Mouse (Mus musculus) forebrain, embryonic 13.5 days (tissue): ENCODE data around the gene Hapln1. TPM values are rescaled to one million over a fixed set of nuclear protein-coding genes. Genes with fewer than 3 reads are reported as not detected.

Experiments used
- ATAC-seq: fragments of 200-750 bp; cut with Nextera tagmentation; 2 replicates; pipeline ENCODE4 v1.8.0; 2017
- H3K27ac ChIP-seq: fragments of 300-500 bp; sonication (generic); 2 replicates; pipeline ENCODE4 v1.5.1; 2015; ENCODE audit warnings: inconsistent platforms, mild to moderate bottlenecking, moderate library complexity
- H3K27me3 ChIP-seq: fragments of 300-500 bp; sonication (generic); 2 replicates; pipeline ENCODE4 v1.6.1; 2015; ENCODE audit warnings: mild to moderate bottlenecking, inconsistent platforms
- H3K36me3 ChIP-seq: fragments of 300-500 bp; sonication (generic); 2 replicates; pipeline ENCODE4 v1.6.1; 2015; ENCODE audit warnings: mild to moderate bottlenecking, inconsistent platforms; ENCODE audit not compliant: poor library complexity, severe bottlenecking
- H3K4me1 ChIP-seq: fragments of 300-500 bp; sonication (generic); 2 replicates; pipeline ENCODE4 v1.6.1; 2015; ENCODE audit warnings: inconsistent platforms
- H3K4me2 ChIP-seq: fragments of 300-500 bp; sonication (generic); 2 replicates; pipeline ENCODE4 v1.6.1; 2015; ENCODE audit warnings: inconsistent platforms, mild to moderate bottlenecking, moderate library complexity
- H3K4me3 ChIP-seq: fragments of 300-500 bp; sonication (generic); 2 replicates; pipeline ENCODE4 v1.5.1; 2015; ENCODE audit warnings: mild to moderate bottlenecking, inconsistent platforms
- H3K9ac ChIP-seq: fragments of 300-500 bp; sonication (generic); 2 replicates; pipeline ENCODE4 v1.6.1; 2015; ENCODE audit warnings: mild to moderate bottlenecking, inconsistent platforms
- H3K9me3 ChIP-seq: fragments of 300-500 bp; sonication (generic); replicated peaks from 2 replicates; pipeline ENCODE4 v1.6.1; 2016; ENCODE audit warnings: inconsistent platforms
- WGBS: fragments of 180-500 bp; shearing (Covaris S2); methylation state at CpG from one replicate; pipeline ENCODE4 v1.1.7; 2015; 5-methylcytosine and 5-hydroxymethylcytosine counted together
- polyA plus RNA-seq: library from polyadenylated mRNA; unstranded; fragments of >200 nt; fragmentation: Nextera tagmentation; extraction: Ambion mirVana; gene quantifications from 2 replicates; pipeline ENCODE4 v1.2.1, GENCODE M21; 2015

Gene Hapln1
- polyA plus RNA-seq, 1 experiment from 2014 or later: 0.76 TPM

GRCm38 (mm10) chr13:89607399-89607798 is 67.8 kb downstream of the Hapln1 start:
- no peaks in the 10 kb centered on the region for H3K27me3 ChIP-seq

GRCm38 (mm10) chr13:89619064-89619463 is 79.5 kb downstream of the Hapln1 start:
- H3K27ac ChIP-seq: no peak overlapping the region

More at GRCm38 (mm10) chr13:89607399-89607798, 67.8 kb downstream of the Hapln1 start:
- Histone ChIP-seq H3K27ac (no peak overlapping the region), H3K9me3 (no peaks in the 10 kb centered on the region), H3K36me3 (no peaks in the 10 kb centered on the region), H3K4me3 (no peak overlapping the region), H3K4me2 (no peak overlapping the region), H3K4me1 (no peaks in the 10 kb centered on the region), H3K9ac (no peak overlapping the region)
- peak; percentile 89 for ATAC-seq
- WGBS: 22% methylated on average over 3 of the region's 3 CpGs

DNA sequence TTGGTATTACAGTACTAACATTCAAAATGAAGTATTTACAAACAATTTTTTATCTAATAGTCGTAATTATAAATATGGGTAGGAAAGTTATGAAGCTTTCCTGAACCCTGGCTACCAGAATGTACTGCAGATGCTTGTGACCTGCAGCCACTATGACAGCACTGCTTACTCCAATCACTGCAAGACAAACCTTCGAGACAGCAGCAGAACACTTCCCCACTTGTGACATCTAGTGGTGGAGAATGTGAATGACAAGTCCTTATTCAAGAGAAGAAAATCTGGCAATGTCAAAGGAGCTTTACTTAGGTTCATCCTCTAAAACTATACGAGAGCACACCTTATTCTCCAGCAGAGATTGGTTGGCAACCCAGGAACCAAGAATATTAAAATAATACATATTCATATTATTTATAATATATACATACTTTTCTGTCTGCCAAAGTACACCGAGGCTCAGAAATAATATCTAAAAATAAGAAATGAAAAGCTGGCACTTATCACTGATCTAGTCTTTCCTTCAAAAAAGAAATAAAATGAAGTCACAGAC is 94.6 kb downstream of the Hapln1 start:
- WGBS: 31% methylated on average over 4 of the region's 4 CpGs
- Histone ChIP-seq H3K4me2 (no peak overlapping the region), H3K27ac (no peak overlapping the region), H3K27me3 (no peaks in the 10 kb centered on the region), H3K4me3 (no peak overlapping the region), H3K36me3 (no peaks in the 10 kb centered on the region), H3K4me1 (no peaks in the 10 kb centered on the region), H3K9me3 (no peaks in the 10 kb centered on the region), H3K9ac (no peak overlapping the region)
- ATAC-seq: peak; percentile 89

More at GRCm38 (mm10) chr13:89619064-89619463, 79.5 kb downstream of the Hapln1 start:
- no peaks in the 10 kb centered on the region for H3K4me1 ChIP-seq
- ATAC-seq: no peak
- WGBS: 86% methylated on average over 3 of the region's 3 CpGs
- no peak overlapping the region for H3K4me2 ChIP-seq
- H3K9me3 ChIP-seq: no peaks in the 10 kb centered on the region
- H3K4me3 ChIP-seq: no peak overlapping the region
- no peak overlapping the region for H3K9ac ChIP-seq
- no peaks in the 10 kb centered on the region for H3K27me3 ChIP-seq
- no peaks in the 10 kb centered on the region for H3K36me3 ChIP-seq

GRCm38 (mm10) chr13:89637012-89637411 is 97.4 kb downstream of the Hapln1 start:
- Histone ChIP-seq H3K27me3 (no peaks in the 10 kb centered on the region), H3K36me3 (no peaks in the 10 kb centered on the region), H3K9ac (no peak overlapping the region), H3K4me2 (no peak overlapping the region), H3K27ac (no peak overlapping the region), H3K9me3 (no peaks in the 10 kb centered on the region), H3K4me1 (no peaks in the 10 kb centered on the region), H3K4me3 (no peak overlapping the region)
- WGBS: 90% methylated on average over 3 of the region's 3 CpGs
- ATAC-seq: no peak

DNA sequence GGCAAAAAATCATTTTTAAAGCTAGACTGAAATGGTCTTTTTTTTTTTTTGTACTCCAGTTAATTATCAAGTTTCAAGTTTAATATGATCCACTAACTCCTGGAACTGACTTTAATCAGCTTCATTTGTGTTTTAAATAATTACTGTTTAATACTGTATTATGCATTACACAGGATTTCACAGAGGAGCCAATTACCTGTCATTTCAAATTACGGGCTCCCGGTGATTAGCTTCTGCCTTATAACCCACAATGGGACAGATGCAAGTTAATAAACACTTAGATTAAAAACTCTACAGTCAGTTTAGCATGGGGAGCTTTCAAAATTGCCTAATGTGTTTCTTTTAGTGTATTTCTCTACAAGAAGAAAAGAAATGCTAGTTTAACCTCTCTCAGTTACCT is 106.0 kb downstream of the Hapln1 start:
- Histone ChIP-seq H3K27ac (no peak overlapping the region), H3K4me1 (no peaks in the 10 kb centered on the region), H3K4me2 (no peak overlapping the region), H3K36me3 (no peaks in the 10 kb centered on the region), H3K27me3 (no peaks in the 10 kb centered on the region), H3K9me3 (no peaks in the 10 kb centered on the region), H3K4me3 (no peak overlapping the region), H3K9ac (no peak overlapping the region)
- ATAC-seq: no peak
- WGBS: 53% methylated on average over 2 of the region's 2 CpGs

GRCm38 (mm10) chr13:89652773-89653172 is 113.2 kb downstream of the Hapln1 start:
- Histone ChIP-seq H3K4me2 (no peak overlapping the region), H3K9me3 (no peaks in the 10 kb centered on the region), H3K9ac (no peak overlapping the region), H3K4me3 (no peak overlapping the region), H3K36me3 (peaks cover 22% of the 10 kb centered on the region), H3K27me3 (no peaks in the 10 kb centered on the region), H3K27ac (no peak overlapping the region), H3K4me1 (no peaks in the 10 kb centered on the region)
- 64% methylated on average over 1 of the region's 1 CpGs for WGBS
- no peak for ATAC-seq

DNA sequence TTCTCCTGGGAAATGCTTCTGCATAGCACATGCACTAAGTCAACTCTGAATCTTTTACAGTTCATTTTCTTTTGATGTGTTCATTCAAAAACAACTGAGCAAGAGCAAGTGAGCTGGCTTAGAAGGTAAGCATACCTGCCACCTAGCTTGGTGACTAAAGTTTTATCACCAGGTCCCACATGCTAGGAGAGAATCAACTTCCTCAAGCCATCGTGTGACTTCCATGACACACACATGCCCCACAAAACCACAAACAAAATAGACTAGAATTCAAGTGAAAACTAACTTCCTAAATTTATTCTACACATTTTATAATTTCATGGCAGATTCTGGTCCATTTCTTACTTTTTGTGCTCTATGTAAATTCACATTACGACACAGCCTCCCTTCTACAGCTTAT is 113.7 kb downstream of the Hapln1 start:
- Histone ChIP-seq H3K27me3 (no peaks in the 10 kb centered on the region), H3K27ac (no peak overlapping the region), H3K9me3 (no peaks in the 10 kb centered on the region), H3K4me3 (no peak overlapping the region), H3K9ac (no peak overlapping the region), H3K36me3 (peaks cover 22% of the 10 kb centered on the region), H3K4me1 (no peaks in the 10 kb centered on the region), H3K4me2 (no peak overlapping the region)
- ATAC-seq: no peak
- WGBS: 91% methylated on average over 2 of the region's 2 CpGs

GRCm38 (mm10) chr13:89657046-89657445 is 117.5 kb downstream of the Hapln1 start:
- no peaks in the 10 kb centered on the region for H3K4me1 ChIP-seq
- no peak for ATAC-seq
- H3K4me2 ChIP-seq: no peak overlapping the region
- no peaks in the 10 kb centered on the region for H3K27me3 ChIP-seq
- no peak overlapping the region for H3K4me3 ChIP-seq
- H3K27ac ChIP-seq: no peak overlapping the region
- peaks cover 35% of the 10 kb centered on the region for H3K36me3 ChIP-seq
- 94% methylated on average over 11 of the region's 11 CpGs for WGBS
- H3K9ac ChIP-seq: no peak overlapping the region
- no peaks in the 10 kb centered on the region for H3K9me3 ChIP-seq

Other genes with a start within 250 kb of the Hapln1 start
- gene Vcan, start 202.7 kb downstream of the Hapln1 start, polyA plus RNA-seq: 53.8 and 59.9 TPM in 2 replicates